Mouse (Mus musculus): ENCODE data around the gene Phip.

- TF ChIP-seq CTCF (IDR thresholded peaks at IDR 0.05; ENCODE audit: control insufficient read depth, insufficient read depth, low read length): no peak
- TF ChIP-seq POLR2A (IDR thresholded peaks at IDR 0.05; ENCODE audit: borderline replicate concordance, control insufficient read depth, low read depth, low read length): no peak
Observed at GRCm38 (mm10) chr9:82866121-82866520, 109.2 kb downstream of the Phip start.
